Mouse (Mus musculus) frontal cortex, postnatal 25 days (tissue): ENCODE results near the gene Psmc1.

Experiments used
- DNase-seq, 2 experiments: peaks; one replicate each; pipeline ENCODE4 v3.0.0; 2022; ENCODE audit warnings: low spot score in 2 of 2

Psmc1 gene

DNA sequence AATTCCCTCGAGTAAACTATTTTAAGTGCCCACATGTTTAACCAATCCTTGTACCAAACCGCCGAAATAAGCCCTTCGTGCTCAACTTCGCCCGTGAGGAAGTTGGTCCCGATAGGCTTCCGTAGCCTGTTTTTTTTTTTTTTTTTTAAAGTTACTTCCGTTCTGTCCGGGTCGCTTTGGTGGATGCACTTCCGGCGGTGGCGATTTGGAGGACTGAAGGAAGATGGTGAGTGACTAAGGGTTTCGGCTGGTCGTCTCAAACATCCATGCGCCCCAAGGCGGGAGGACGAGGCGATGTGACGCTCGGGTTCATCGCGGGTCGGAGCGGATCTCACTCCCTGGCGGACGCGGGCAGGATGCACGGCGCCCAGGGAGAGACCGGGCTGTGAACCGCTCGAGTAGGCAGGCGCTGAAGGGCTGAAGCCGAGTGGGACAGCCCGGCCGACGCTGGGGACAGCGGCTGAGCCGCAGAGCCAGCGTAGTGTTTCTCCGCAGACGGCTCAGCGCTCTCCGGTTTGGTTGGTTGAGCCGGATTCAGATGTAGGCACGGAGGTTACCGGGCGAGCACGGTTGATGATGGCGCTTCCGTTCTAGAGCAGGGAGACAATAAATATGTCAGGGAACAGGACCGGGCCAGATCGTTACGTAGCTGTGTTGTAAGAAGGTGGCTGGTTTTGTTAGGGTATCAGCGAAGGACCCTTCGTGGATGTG is at the start of gene Psmc1:
Gene Psmc1, plus strand, starts transcription at position 169 of the 711 bp plus-strand sequence.
- DNase-seq, result peak; percentile 51 to 68

- DNase-seq, result no peak
These were observed 48.9 kb upstream of the Psmc1 start for GRCm38 (mm10) chr12:100061071-100061470.

- no peak for DNase-seq
These were observed 48.1 kb upstream of the Psmc1 start for GRCm38 (mm10) chr12:100061826-100062225.

DNA sequence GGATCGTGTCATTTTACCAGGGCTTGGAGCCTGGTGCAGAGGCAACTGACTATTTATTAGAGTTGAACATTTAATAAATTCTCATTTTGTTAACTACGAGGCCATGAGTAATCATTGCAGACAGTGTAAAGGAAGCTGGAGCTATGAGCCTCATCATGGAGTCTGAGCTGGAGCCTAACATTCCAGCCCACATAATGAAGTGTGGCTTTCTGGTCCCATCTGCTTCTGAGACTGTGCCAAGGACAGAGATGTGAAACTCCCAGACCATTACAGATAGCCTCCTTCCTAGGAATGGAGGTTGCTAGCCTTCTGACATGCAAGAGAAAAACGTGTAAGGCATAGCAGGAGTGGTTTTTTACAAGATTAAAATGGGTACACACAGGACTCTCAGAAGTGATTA is 47.4 kb upstream of the Psmc1 start:
- DNase-seq, result no peak

GRCm38 (mm10) chr12:100065109-100065508 is 44.8 kb upstream of the Psmc1 start:
- no peak for DNase-seq

DNA sequence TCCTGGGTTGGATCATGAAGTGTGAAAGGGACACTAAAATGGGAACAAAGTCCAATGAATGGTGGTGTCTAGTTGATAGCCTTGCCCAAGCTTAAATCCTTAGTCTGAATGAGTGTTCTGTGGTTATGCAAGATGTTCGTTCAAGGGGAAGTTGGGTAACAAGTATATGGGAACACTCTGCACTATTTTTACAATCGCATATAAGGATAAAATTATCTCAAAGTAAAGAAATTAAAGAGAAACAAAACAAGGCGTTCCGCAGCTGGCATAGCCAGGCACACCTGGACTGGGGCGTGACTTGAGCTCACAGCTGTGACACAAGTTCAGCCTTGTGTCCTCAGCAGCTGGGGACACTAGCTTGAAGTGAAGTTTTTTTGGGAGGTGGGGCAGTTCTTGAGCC is 42.5 kb upstream of the Psmc1 start:
- DNase-seq, result no peak

- no peak for DNase-seq
These were observed 36.7 kb upstream of the Psmc1 start for GRCm38 (mm10) chr12:100073201-100073672.

DNA sequence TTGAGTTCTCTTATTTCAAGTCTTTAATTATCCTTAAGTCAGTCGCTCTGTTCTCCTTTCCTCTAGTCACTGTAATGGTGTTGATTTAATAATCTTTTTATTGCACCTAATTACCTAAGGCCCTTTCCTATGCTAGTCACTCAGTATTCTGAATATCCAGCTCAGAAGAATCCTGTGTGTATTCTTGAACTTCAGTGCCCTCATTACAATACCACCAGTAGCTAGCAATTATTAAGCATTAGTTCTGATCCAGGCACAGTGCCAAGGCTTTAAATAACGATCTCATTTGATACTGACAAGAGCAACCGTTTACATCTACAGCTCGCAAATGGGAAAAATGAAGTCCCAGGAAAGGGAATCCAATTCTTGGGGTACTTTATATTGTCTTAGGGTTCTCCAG is 34.2 kb upstream of the Psmc1 start:
- no peak for DNase-seq

DNA sequence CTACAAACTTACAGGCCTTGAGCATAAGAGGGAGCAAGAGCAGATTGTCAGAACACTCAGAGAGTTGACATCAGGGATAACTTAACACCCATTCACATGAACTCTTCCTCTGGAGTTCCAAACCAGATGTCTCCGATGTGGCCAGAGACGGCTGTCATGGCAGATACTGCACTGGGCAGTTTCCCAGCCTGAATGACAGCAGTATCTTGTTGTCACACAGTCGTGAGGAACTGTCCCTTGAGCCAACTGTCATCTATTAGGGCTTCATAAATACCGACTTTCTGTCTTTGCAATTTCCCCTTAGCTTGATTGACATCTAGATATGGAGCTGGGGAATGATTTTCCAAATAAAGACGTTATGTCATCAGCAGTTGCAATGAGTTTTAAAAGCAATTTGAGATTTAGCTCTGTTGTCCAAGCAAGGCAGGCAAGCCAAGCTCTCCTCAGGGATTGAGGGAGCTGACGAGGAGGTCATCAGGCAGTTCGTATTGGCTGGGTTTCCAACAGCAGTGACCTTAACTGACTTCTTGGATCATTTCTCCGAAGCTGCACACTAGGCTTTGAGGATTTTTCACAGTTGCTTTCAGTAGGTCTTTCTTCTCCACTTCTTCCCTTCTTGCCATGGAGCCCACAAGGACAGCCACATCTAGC is 30.2 kb upstream of the Psmc1 start:
- no peak for DNase-seq

DNA sequence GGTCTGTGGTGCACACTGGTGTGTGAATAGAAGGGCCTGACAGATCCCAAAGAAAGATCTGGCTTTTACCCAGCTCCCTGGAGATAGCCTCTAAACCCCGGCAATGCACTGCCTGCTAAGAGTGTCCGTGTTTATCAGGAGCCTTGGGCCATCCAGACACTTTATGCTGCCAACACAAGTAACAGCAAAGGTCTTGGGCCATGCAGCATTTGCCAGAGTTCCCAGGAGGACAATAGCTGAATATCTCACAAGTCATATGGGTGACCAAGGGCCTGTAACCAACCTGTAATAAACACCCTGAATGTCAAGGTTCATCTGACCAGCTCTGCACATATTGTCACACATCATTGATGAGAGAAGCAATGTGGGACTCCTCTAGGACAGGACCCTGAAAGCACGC is 21.9 kb upstream of the Psmc1 start:
- no peak for DNase-seq

DNA sequence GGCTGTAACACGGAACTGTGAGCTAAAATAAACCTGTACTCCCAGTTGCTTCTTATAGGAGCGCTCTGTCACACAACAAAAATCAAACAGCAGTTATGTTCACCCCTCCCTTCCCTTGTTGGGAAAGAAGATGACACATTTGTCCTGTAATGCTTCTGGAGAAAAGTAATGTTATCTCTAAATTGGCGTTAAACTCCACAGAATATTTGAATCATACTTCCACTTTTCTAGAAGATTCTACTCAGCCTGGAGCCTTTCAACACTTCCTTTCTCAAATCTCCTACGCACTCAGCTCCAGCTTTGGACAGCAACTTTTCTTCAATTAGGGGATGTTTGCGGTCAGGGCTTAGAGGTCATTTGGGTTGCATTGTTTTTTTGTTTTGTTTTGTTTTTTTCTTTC is 20.7 kb upstream of the Psmc1 start:
- no peak for DNase-seq

GRCm38 (mm10) chr12:100090750-100091149 is 19.2 kb upstream of the Psmc1 start:
- no peak for DNase-seq

- no peak for DNase-seq
These were observed 16.9 kb upstream of the Psmc1 start for GRCm38 (mm10) chr12:100093046-100093445.

- no peak for DNase-seq
These were observed 9.8 kb upstream of the Psmc1 start for GRCm38 (mm10) chr12:100099971-100100706.

- no peak for DNase-seq
These were observed 9.3 kb upstream of the Psmc1 start for GRCm38 (mm10) chr12:100100707-100101030.

DNA sequence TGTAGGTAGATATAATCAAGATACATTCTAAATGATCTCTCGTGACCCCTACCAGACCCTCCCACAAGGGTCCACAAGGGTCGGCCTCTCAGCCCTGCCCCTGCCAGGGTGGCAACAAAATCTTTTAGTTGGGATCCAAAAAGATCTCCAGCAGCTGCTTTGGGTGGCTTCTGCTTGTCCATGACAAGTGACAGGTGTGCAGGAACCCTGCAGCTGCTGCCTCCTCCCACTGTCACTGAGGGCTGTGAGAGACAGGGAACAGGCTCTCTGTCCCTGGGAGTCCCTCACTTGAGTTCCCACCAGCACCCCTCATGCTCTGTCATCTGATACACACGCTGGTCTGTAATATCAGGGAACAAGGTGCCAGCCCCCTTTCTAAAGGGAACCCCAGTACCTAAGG is 8.3 kb upstream of the Psmc1 start:
- DNase-seq, result no peak

- no peak for DNase-seq
These were observed 5.4 kb upstream of the Psmc1 start for GRCm38 (mm10) chr12:100104530-100104929.

GRCm38 (mm10) chr12:100106275-100106895 is 3.6 kb upstream of the Psmc1 start:
- peak; percentile 73 to 81 for DNase-seq

GRCm38 (mm10) chr12:100107436-100107835 is 2.5 kb upstream of the Psmc1 start:
- DNase-seq, result no peak

- DNase-seq, result no peak
These were observed 6.0 kb downstream of the Psmc1 start for GRCm38 (mm10) chr12:100115982-100116381.

DNA sequence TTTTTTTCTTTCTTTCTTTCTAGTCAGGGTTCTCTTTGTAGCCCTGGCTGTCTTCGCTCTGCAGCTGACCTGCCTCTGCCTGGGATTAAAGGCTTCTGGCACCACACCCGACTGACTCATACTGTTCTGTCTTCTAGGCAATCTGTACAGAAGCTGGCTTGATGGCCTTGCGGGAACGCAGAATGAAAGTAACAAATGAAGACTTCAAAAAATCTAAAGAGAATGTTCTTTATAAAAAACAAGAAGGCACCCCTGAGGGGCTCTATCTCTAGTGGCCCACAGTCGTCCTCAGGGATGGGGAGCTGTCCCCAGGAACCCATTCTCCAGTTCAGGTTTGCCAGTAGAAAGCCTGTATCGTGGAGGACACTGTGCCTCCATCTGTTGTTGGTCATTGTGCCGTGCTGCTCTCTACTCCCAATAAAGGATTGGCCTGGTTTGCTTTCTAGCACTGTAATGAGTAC is 13.0 kb downstream of the Psmc1 start:
- DNase-seq, result no peak

GRCm38 (mm10) chr12:100123476-100123875 is 13.5 kb downstream of the Psmc1 start:
- peak; percentile 41 to 62 for DNase-seq
